Mouse (Mus musculus) kidney, postnatal 0 days (tissue): ENCODE measurements at regions not wholly inside any gene's neighbourhood (a gene's known extent, or its start where the extent isn't known, plus 50 kb on each side); places are given as distances from the start of the nearest gene placed in this dataset.

Source experiments
- ATAC-seq: fragments of 200-750 bp; cut with Nextera tagmentation; replicated peaks from 2 replicates; pipeline ENCODE4 v1.8.0; 2017; ENCODE audit warnings: low read depth, moderate number of reproducible peaks, moderate TSS enrichment, moderate library complexity; ENCODE audit not compliant: low FRiP score
- DNase-seq: peaks from one replicate; pipeline ENCODE4 v3.0.0-alpha.2; 2016; ENCODE audit warnings: low spot score
- H3K27ac ChIP-seq: fragments of 300-500 bp; sonication (generic); 2 replicates; pipeline ENCODE4 v1.5.1; 2014; ENCODE audit warnings: mild to moderate bottlenecking
- H3K27me3 ChIP-seq: fragments of 300-500 bp; sonication (generic); 2 replicates; pipeline ENCODE4 v1.6.1; 2014; ENCODE audit warnings: low read length, mixed read lengths; ENCODE audit not compliant: insufficient read depth
- H3K36me3 ChIP-seq: fragments of 300-500 bp; sonication (generic); 2 replicates; pipeline ENCODE4 v1.6.1; 2014; ENCODE audit warnings: low read length, mixed read lengths; ENCODE audit not compliant: insufficient read depth
- H3K4me1 ChIP-seq: fragments of 300-500 bp; sonication (generic); replicated peaks from 2 replicates; pipeline ENCODE4 v1.6.1; 2014; ENCODE audit warnings: antibody characterized with exemption, low read length, mixed read lengths; ENCODE audit not compliant: insufficient read depth
- H3K4me2 ChIP-seq: fragments of 300-500 bp; sonication (generic); 2 replicates; pipeline ENCODE4 v1.6.1; 2014; ENCODE audit warnings: mild to moderate bottlenecking, low read length, moderate library complexity, mixed read lengths
- H3K4me3 ChIP-seq: fragments of 300-500 bp; sonication (generic); replicated peaks from 2 replicates; pipeline ENCODE4 v1.5.1; 2014; ENCODE audit warnings: low read depth, low read length
- H3K9ac ChIP-seq: fragments of 300-500 bp; sonication (generic); 2 replicates; pipeline ENCODE4 v1.6.1; 2014; ENCODE audit warnings: low read depth, low read length
- H3K9me3 ChIP-seq: fragments of 300-500 bp; sonication (generic); replicated peaks from 2 replicates; pipeline ENCODE4 v1.6.1; 2016; ENCODE audit warnings: low read length, inconsistent platforms, mixed read lengths
- CTCF ChIP-seq: IDR thresholded peaks from 2 replicates; pipeline ENCODE4 v1.5.1; 2016; ENCODE audit warnings: antibody characterized with exemption, low read depth, mild to moderate bottlenecking, moderate library complexity
- WGBS: fragments of 180-500 bp; shearing (Covaris S2); extraction: QIAGEN DNeasy Blood & Tissue Kit; methylation state at CpG from one replicate; pipeline ENCODE4 v1.1.7; 2014; 5-methylcytosine and 5-hydroxymethylcytosine counted together

DNA sequence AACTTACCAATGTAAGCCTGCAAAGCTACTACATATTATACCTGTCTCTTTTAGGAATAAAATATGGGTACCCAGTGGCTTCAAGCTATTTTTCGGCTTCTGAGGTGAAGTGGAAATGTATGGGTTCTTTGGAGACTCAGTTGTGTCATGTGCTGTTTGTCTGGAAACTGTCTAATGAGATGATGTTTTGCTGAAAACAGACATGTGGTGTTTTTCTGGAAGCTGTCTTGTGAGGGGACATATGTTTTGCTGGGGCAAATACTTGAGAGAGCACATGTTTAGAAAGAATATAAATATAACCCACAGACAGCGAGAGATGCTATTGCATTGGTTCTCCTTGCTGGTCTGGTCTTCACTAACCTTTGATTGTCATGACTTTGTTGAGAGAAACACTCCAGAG, 365.2 kb upstream of the Tom1l1 start:
- Histone ChIP-seq H3K4me2 (no peak overlapping the region), H3K27me3 (no peaks in the 10 kb centered on the region), H3K36me3 (no peaks in the 10 kb centered on the region), H3K9me3 (no peaks in the 10 kb centered on the region), H3K4me1 (no peaks in the 10 kb centered on the region), H3K27ac (no peak overlapping the region), H3K4me3 (no peak overlapping the region), H3K9ac (no peak overlapping the region)
- TF ChIP-seq CTCF: no peak
- WGBS: 88% methylated on average over 2 of the region's 2 CpGs
- DNase-seq (no peak), ATAC-seq (no peak)

GRCm38 (mm10) chr11:91051646-91052045, 363.5 kb upstream of the Tom1l1 start:
- H3K27ac ChIP-seq: no peak overlapping the region
- H3K4me3 ChIP-seq: no peak overlapping the region
- no peak for ATAC-seq
- peak; percentile 68 for DNase-seq
- no peak overlapping the region for H3K9ac ChIP-seq
- no peaks in the 10 kb centered on the region for H3K36me3 ChIP-seq
- no peak overlapping the region for H3K4me2 ChIP-seq
- H3K9me3 ChIP-seq: no peaks in the 10 kb centered on the region
- no peaks in the 10 kb centered on the region for H3K4me1 ChIP-seq
- no peaks in the 10 kb centered on the region for H3K27me3 ChIP-seq
- no peak for TF ChIP-seq CTCF
- WGBS: 14% methylated on average over 3 of the region's 3 CpGs

DNA sequence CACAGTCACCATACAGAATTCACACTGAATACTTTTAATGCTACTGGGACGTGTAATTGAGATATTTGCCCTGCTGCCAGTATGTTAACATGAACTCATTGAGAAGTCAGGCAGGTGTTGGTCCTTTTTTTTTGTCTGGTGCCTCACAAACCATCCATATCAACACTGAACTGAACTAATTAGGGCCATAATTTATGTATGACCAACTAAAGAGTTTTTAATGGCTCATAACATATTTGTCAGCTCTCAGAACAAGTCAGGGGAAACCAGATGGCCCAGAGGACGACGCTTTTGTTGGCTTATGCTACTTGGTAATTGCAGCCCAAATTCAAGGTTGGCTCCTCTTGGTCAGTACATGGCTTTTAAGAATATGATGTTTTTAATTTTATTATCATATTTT, 353.3 kb upstream of the Tom1l1 start:
- 54% methylated on average over 3 of the region's 3 CpGs for whole genome bisulfite sequencing
- ATAC-seq (no peak), DNase-seq (no peak)
- Histone ChIP-seq H3K27me3 (no peaks in the 10 kb centered on the region), H3K9me3 (no peaks in the 10 kb centered on the region), H3K27ac (no peak overlapping the region), H3K4me2 (no peak overlapping the region), H3K9ac (no peak overlapping the region), H3K4me3 (no peak overlapping the region), H3K36me3 (no peaks in the 10 kb centered on the region), H3K4me1 (no peaks in the 10 kb centered on the region)
- TF ChIP-seq CTCF: no peak
